Mouse (Mus musculus) neural tube, embryonic 14.5 days (tissue): ENCODE data around the gene Ltf. TPM values are rescaled to one million over a fixed set of nuclear protein-coding genes. Genes with fewer than 3 reads are reported as not detected.

Source experiments
- ATAC-seq: fragments of 200-750 bp; cut with Nextera tagmentation; 2 replicates; pipeline ENCODE4 v1.8.0; 2017; ENCODE audit warnings: low read depth, mild to moderate bottlenecking, moderate TSS enrichment, moderate library complexity
- H3K27ac ChIP-seq: fragments of 300-500 bp; sonication (generic); 2 replicates; pipeline ENCODE4 v1.5.1; 2014; ENCODE audit warnings: low read depth, mild to moderate bottlenecking, control low read depth, low read length, moderate library complexity, mixed read lengths
- H3K27me3 ChIP-seq: fragments of 300-500 bp; sonication (generic); 2 replicates; pipeline ENCODE4 v1.6.1; 2014; ENCODE audit warnings: low read length; ENCODE audit not compliant: control insufficient read depth, insufficient read depth
- H3K36me3 ChIP-seq: fragments of 300-500 bp; sonication (generic); 2 replicates; pipeline ENCODE4 v1.6.1; 2014; ENCODE audit warnings: low read length, mixed read lengths; ENCODE audit not compliant: control insufficient read depth, insufficient read depth
- H3K4me1 ChIP-seq: fragments of 300-500 bp; sonication (generic); 2 replicates; pipeline ENCODE4 v1.6.1; 2014; ENCODE audit warnings: low read length; ENCODE audit not compliant: control insufficient read depth, insufficient read depth
- H3K4me2 ChIP-seq: fragments of 300-500 bp; sonication (generic); 2 replicates; pipeline ENCODE4 v1.6.1; 2014; ENCODE audit warnings: mild to moderate bottlenecking, low read depth, low read length, control low read depth
- H3K4me3 ChIP-seq: fragments of 300-500 bp; sonication (generic); 2 replicates; pipeline ENCODE4 v1.5.1; 2014; ENCODE audit warnings: low read depth, low read length, control low read depth, mixed read lengths
- H3K9ac ChIP-seq: fragments of 300-500 bp; sonication (generic); replicated peaks from 2 replicates; pipeline ENCODE4 v1.6.1; 2014; ENCODE audit warnings: low read depth, mild to moderate bottlenecking, control low read depth, low read length, mixed read lengths
- H3K9me3 ChIP-seq: fragments of 300-500 bp; sonication (generic); 2 replicates; pipeline ENCODE4 v1.6.1; 2016; ENCODE audit warnings: low read length; ENCODE audit not compliant: control insufficient read depth
- WGBS: fragments of 180-500 bp; shearing (Covaris S2); extraction: QIAGEN DNeasy Blood & Tissue Kit; methylation state at CpG from one replicate; pipeline ENCODE4 v1.1.7; 2014; 5-methylcytosine and 5-hydroxymethylcytosine counted together
- polyA plus RNA-seq: library from polyadenylated mRNA; unstranded; fragments of >200 nt; fragmentation: Nextera tagmentation; extraction: Ambion mirVana; gene quantifications from 2 replicates; pipeline ENCODE4 v1.2.1, GENCODE M21; 2014

The Ltf gene
- polyA plus RNA-seq, 1 experiment from 2014 or later = 0.29 TPM

DNA sequence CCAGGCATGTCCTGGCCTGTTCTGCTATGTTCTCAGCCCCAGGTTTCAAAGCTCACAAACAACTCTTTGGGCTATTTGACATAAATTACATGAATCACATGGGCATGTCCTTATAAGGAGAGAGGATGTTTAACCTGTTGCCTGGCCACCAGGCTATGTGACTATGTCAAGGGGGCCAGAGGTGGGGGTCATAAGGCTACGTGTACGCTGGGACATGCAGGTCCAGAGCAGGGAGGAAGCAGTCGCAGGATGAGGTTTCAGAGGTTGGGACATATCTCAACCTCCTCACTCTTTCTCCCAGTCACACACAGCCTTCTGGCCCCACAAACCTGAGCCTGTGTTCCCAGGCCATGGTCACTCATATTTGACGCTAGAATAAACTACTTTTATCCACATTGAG is 48.0 kb downstream of the Ltf start:
- Histone ChIP-seq H3K9ac (no peak overlapping the region), H3K4me1 (no peaks in the 10 kb centered on the region), H3K36me3 (no peaks in the 10 kb centered on the region), H3K4me2 (no peak overlapping the region), H3K4me3 (no peak overlapping the region), H3K27me3 (no peaks in the 10 kb centered on the region), H3K27ac (no peak overlapping the region), H3K9me3 (no peaks in the 10 kb centered on the region)
- WGBS = 90% methylated on average over 4 of the region's 4 CpGs
- ATAC-seq = no peak

GRCm38 (mm10) chr9:111070546-111070961 is 51.5 kb downstream of the Ltf start:
- H3K4me2 ChIP-seq = no peak overlapping the region
- H3K4me1 ChIP-seq = no peaks in the 10 kb centered on the region
- H3K36me3 ChIP-seq = no peaks in the 10 kb centered on the region
- no peak overlapping the region for H3K9ac ChIP-seq
- no peak overlapping the region for H3K27ac ChIP-seq
- H3K27me3 ChIP-seq = no peaks in the 10 kb centered on the region
- no peak overlapping the region for H3K4me3 ChIP-seq
- ATAC-seq = no peak
- 42% methylated on average over 4 of the region's 4 CpGs for WGBS
- 0 out of 2 replicates have a peak, but pooled peaks cover 3% of the 10 kb centered on the region for H3K9me3 ChIP-seq

DNA sequence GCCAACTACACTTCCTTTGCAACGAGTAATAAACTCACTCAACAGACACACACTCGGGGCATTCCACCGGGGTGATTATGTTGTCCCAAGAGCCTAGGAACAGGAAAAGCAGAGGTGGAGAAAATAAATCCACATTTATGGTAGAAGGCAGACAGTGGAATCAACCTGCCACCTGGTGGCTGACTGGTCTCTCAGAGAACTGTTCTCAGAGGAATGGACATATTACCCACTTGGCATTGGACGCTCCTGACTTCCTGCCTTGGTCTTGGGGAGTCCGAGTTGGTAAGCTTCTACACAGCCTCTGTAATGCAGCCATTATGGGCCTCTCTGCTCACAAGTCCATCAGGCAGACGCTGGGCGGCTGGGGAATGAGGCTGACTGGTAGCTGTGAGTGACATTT is 53.1 kb downstream of the Ltf start:
- ATAC-seq = no peak
- Histone ChIP-seq H3K9me3 (0 out of 2 replicates have a peak, but pooled peaks cover 3% of the 10 kb centered on the region), H3K9ac (no peak overlapping the region), H3K4me2 (no peak overlapping the region), H3K27ac (no peak overlapping the region), H3K36me3 (no peaks in the 10 kb centered on the region), H3K4me1 (no peaks in the 10 kb centered on the region), H3K27me3 (no peaks in the 10 kb centered on the region), H3K4me3 (no peak overlapping the region)
- 64% methylated on average over 7 of the region's 7 CpGs for WGBS

GRCm38 (mm10) chr9:111072971-111073370 is 53.9 kb downstream of the Ltf start:
- WGBS = 74% methylated on average over 4 of the region's 4 CpGs
- Histone ChIP-seq H3K4me1 (no peaks in the 10 kb centered on the region), H3K27ac (no peak overlapping the region), H3K36me3 (no peaks in the 10 kb centered on the region), H3K4me2 (no peak overlapping the region), H3K9ac (no peak overlapping the region), H3K27me3 (no peaks in the 10 kb centered on the region), H3K9me3 (0 out of 2 replicates have a peak, but pooled peaks cover 3% of the 10 kb centered on the region), H3K4me3 (no peak overlapping the region)
- no peak for ATAC-seq

DNA sequence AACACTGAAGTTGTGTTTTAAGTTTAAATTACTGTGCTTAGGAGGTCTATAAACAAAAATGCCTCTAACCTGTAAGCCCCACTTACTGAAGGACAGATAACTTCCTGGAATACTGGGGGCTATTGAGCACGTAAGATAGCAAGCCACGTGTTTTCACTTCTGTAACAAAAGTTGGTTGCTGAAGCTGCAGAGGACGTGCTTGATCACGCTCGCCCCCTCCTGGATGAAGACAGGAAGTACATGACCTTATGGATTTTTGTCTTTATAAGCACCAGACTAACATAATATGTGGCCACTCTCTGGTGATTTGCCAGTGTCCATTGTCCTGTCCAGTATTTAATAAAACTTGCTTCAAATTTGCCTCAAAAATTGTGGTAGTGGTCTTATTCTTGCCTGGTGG is 58.7 kb downstream of the Ltf start:
- H3K36me3 ChIP-seq = no peaks in the 10 kb centered on the region
- no peak overlapping the region for H3K27ac ChIP-seq
- H3K4me3 ChIP-seq = no peak overlapping the region
- no peak overlapping the region for H3K9ac ChIP-seq
- no peak for ATAC-seq
- no peak overlapping the region for H3K4me2 ChIP-seq
- no peaks in the 10 kb centered on the region for H3K4me1 ChIP-seq
- H3K27me3 ChIP-seq = no peaks in the 10 kb centered on the region
- 0 out of 2 replicates have a peak, but pooled peaks cover 3% of the 10 kb centered on the region for H3K9me3 ChIP-seq
- WGBS = 62% methylated on average over 5 of the region's 5 CpGs

GRCm38 (mm10) chr9:111080801-111081200 is 61.7 kb downstream of the Ltf start:
- no peaks in the 10 kb centered on the region for H3K27me3 ChIP-seq
- no peaks in the 10 kb centered on the region for H3K36me3 ChIP-seq
- 95% methylated on average over 8 of the region's 8 CpGs for WGBS
- H3K27ac ChIP-seq = no peak overlapping the region
- H3K4me2 ChIP-seq = no peak overlapping the region
- no peaks in the 10 kb centered on the region for H3K4me1 ChIP-seq
- no peak overlapping the region for H3K4me3 ChIP-seq
- no peaks in the 10 kb centered on the region for H3K9me3 ChIP-seq
- H3K9ac ChIP-seq = no peak overlapping the region
- no peak for ATAC-seq

- no peak for ATAC-seq
- no peak overlapping the region for H3K4me2 ChIP-seq
- no peaks in the 10 kb centered on the region for H3K9me3 ChIP-seq
- no peak overlapping the region for H3K27ac ChIP-seq
- H3K36me3 ChIP-seq = no peaks in the 10 kb centered on the region
- H3K4me3 ChIP-seq = no peak overlapping the region
- no peaks in the 10 kb centered on the region for H3K27me3 ChIP-seq
- H3K9ac ChIP-seq = no peak overlapping the region
- 83% methylated on average over 5 of the region's 5 CpGs for WGBS
- no peaks in the 10 kb centered on the region for H3K4me1 ChIP-seq
Measured at GRCm38 (mm10) chr9:111081765-111082164, 62.7 kb downstream of the Ltf start.

- peaks cover 3% of the 10 kb centered on the region; the same call in 1 of the 2 replicates for H3K4me1 ChIP-seq
- no peak overlapping the region for H3K4me3 ChIP-seq
- no peak for ATAC-seq
Measured at GRCm38 (mm10) chr9:111085329-111085728, 66.3 kb downstream of the Ltf start.

DNA sequence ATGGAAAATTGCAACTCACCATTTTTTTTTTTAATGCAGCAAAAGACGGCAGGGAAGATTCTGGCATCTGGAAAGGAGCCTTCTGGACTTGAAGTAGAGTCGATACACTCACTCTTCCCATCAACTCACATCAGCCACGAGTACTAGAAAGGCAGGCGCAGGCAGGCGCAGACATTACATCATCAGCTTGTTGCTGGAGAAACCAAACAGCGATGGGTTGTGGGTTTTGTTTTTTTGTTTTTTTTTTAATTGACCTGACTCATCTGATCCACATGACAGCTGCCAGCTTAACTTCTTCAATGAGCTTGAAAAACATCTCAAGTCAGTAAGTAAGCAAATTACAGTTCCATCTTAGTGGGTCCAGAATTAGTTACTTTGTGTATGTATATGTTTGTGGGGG is 67.1 kb downstream of the Ltf start:
- 74% methylated on average over 6 of the region's 6 CpGs for WGBS
- ATAC-seq = no peak
- Histone ChIP-seq H3K9ac (no peak overlapping the region), H3K4me3 (no peak overlapping the region), H3K36me3 (no peaks in the 10 kb centered on the region), H3K9me3 (no peaks in the 10 kb centered on the region), H3K27me3 (no peaks in the 10 kb centered on the region), H3K4me1 (peaks cover 3% of the 10 kb centered on the region; the same call in 1 of the 2 replicates), H3K27ac (no peak overlapping the region), H3K4me2 (no peak overlapping the region)

More at GRCm38 (mm10) chr9:111085329-111085728, 66.3 kb downstream of the Ltf start:
- 60% methylated on average over 4 of the region's 4 CpGs for WGBS
- Histone ChIP-seq H3K27ac (no peak overlapping the region), H3K9me3 (no peaks in the 10 kb centered on the region), H3K36me3 (no peaks in the 10 kb centered on the region), H3K27me3 (no peaks in the 10 kb centered on the region), H3K9ac (no peak overlapping the region), H3K4me2 (no peak overlapping the region)
